Mouse (Mus musculus) 3134 (cell line): ENCODE results near the gene Bricd5.
A peak's percentile ranks its signal among the peaks of the same experiment; 100 is the strongest.
"Not testable (repeated sequence)": the region's sequence is repeated elsewhere in the genome, so short reads cannot be mapped to it uniquely, and the experiment has no call there.

ENCODE experiments used
- DNase-seq: peaks from one replicate; pipeline ENCODE4 v3.0.0-alpha.2; 2011; ENCODE audit warnings: low spot score; ENCODE audit not compliant: insufficient read length; ENCODE audit errors: extremely low read depth

Bricd5 gene

GRCm38 (mm10) chr17:24473612-24474275 lies at the start of gene Bricd5:
Gene Bricd5, plus strand, starts transcription at chr17:24473884.
- DNase-seq: no peak

GRCm38 (mm10) chr17:24424489-24424888 lies 49.2 kb upstream of the Bricd5 start:
- no peak for DNase-seq

GRCm38 (mm10) chr17:24425326-24425725 lies 48.4 kb upstream of the Bricd5 start:
- not testable (repeated sequence) for DNase-seq

GRCm38 (mm10) chr17:24425905-24426304 lies 47.8 kb upstream of the Bricd5 start:
- no peak for DNase-seq

- DNase-seq: peak; percentile 97
Observed at GRCm38 (mm10) chr17:24426471-24427169, 47.1 kb upstream of the Bricd5 start, which contains the start of gene Eci1. Gene Eci1, plus strand, starts transcription at chr17:24426641.

- peak; percentile 36 for DNase-seq
Observed at GRCm38 (mm10) chr17:24427170-24427557, 46.5 kb upstream of the Bricd5 start.

- no peak for DNase-seq
Observed at GRCm38 (mm10) chr17:24429201-24429983, 44.3 kb upstream of the Bricd5 start.

- DNase-seq: no peak
Observed at GRCm38 (mm10) chr17:24437016-24437415, 36.7 kb upstream of the Bricd5 start.

GRCm38 (mm10) chr17:24440377-24440776 lies 33.3 kb upstream of the Bricd5 start:
- no peak for DNase-seq

GRCm38 (mm10) chr17:24441148-24441547 lies 32.5 kb upstream of the Bricd5 start:
- DNase-seq: no peak

GRCm38 (mm10) chr17:24442107-24442506 lies 31.6 kb upstream of the Bricd5 start:
- no peak for DNase-seq

- no peak for DNase-seq
Observed at GRCm38 (mm10) chr17:24442632-24443155, 31.0 kb upstream of the Bricd5 start, which contains the start of gene Dnase1l2. Gene Dnase1l2, minus strand, starts transcription at chr17:24443105.

GRCm38 (mm10) chr17:24443409-24443808 lies 30.3 kb upstream of the Bricd5 start:
- no peak for DNase-seq

- DNase-seq: no peak
Observed at GRCm38 (mm10) chr17:24446590-24446989, 27.1 kb upstream of the Bricd5 start.

GRCm38 (mm10) chr17:24449507-24449906 lies 24.2 kb upstream of the Bricd5 start:
- no peak for DNase-seq

GRCm38 (mm10) chr17:24451220-24451619 lies 22.5 kb upstream of the Bricd5 start:
- no peak for DNase-seq

GRCm38 (mm10) chr17:24453372-24453771 lies 20.3 kb upstream of the Bricd5 start:
- no peak for DNase-seq

GRCm38 (mm10) chr17:24454218-24454755 lies 19.4 kb upstream of the Bricd5 start:
- DNase-seq: no peak

- DNase-seq: peak; percentile 98
Observed at GRCm38 (mm10) chr17:24454756-24455522, 18.7 kb upstream of the Bricd5 start.
